Mouse (Mus musculus): Measurements from ENCODE around the gene Krtap5-2. TPM values are rescaled to one million over a fixed set of nuclear protein-coding genes. Genes with fewer than 3 reads are reported as not detected.
"Not testable (repeated sequence)": the region's sequence is repeated elsewhere in the genome, so short reads cannot be mapped to it uniquely, and the experiment has no call there.

Gene Krtap5-2
- total RNA-seq, 2 experiments from 2014 or later: not detected

- no peak for TF ChIP-seq CTCF (IDR thresholded peaks at IDR 0.05)
- no peak overlapping the region for H3K27ac ChIP-seq
- H3K4me3 ChIP-seq: no peak overlapping the region
- DNase-seq: no peak
- intact Hi-C loops (cut with DNase I): no loop called here
These were observed 16.4 kb downstream of the Krtap5-2 start for GRCm38 (mm10) chr7:142159366-142159765.

- DNase-seq; H3K27ac ChIP-seq; intact Hi-C loops (cut with DNase I); H3K4me3 ChIP-seq: not testable (repeated sequence)
These were observed 18.8 kb downstream of the Krtap5-2 start, which contains the start of gene Gm29735 for GRCm38 (mm10) chr7:142157013-142157412. Gene Gm29735, minus strand, starts transcription at chr7:142157113.

- no peak for TF ChIP-seq CTCF (IDR thresholded peaks at IDR 0.05)
- intact Hi-C loops (cut with DNase I): no loop called here
- no peak for DNase-seq
These were observed 20.5 kb downstream of the Krtap5-2 start for GRCm38 (mm10) chr7:142155308-142155707.

GRCm38 (mm10) chr7:142152191-142152590 lies 23.6 kb downstream of the Krtap5-2 start:
- no peak for DNase-seq
- Histone ChIP-seq H3K4me3 (no peak overlapping the region), H3K27ac (no peak overlapping the region)
- no peak for TF ChIP-seq CTCF (IDR thresholded peaks at IDR 0.05)
- intact Hi-C loops (cut with DNase I): no loop called here

More at GRCm38 (mm10) chr7:142155308-142155707, 20.5 kb downstream of the Krtap5-2 start:
- no peak overlapping the region for H3K4me3 ChIP-seq
- no peak overlapping the region for H3K27ac ChIP-seq

- no peak for DNase-seq
- no peak overlapping the region for H3K4me3 ChIP-seq
- intact Hi-C loops (cut with DNase I): loop anchor here (5.0 kb wide), 1 partner anchor 99 kb away; no protein-coding TSS in a partner anchor
- no peak overlapping the region for H3K27ac ChIP-seq
- TF ChIP-seq CTCF (IDR thresholded peaks at IDR 0.05): no peak
These were observed 27.2 kb downstream of the Krtap5-2 start for GRCm38 (mm10) chr7:142148633-142149032.

GRCm38 (mm10) chr7:142146033-142146432 lies 29.8 kb downstream of the Krtap5-2 start:
- Histone ChIP-seq H3K4me3 (no peak overlapping the region), H3K27ac (no peak overlapping the region)
- intact Hi-C loops (cut with DNase I): loop anchor here (2.0 to 5.0 kb wide), 2 partner anchors 101 to 139 kb away; no protein-coding TSS in a partner anchor
- peak; percentile 62 for TF ChIP-seq CTCF (IDR thresholded peaks at IDR 0.05)
- peak; percentile 36 for DNase-seq

- no peak overlapping the region for H3K4me3 ChIP-seq
- DNase-seq: no peak
- no peak for TF ChIP-seq CTCF (IDR thresholded peaks at IDR 0.05)
- intact Hi-C loops (cut with DNase I): loop anchor here (5.0 kb wide), 1 partner anchor 102 kb away; no protein-coding TSS in a partner anchor
- no peak overlapping the region for H3K27ac ChIP-seq
These were observed 30.3 kb downstream of the Krtap5-2 start for GRCm38 (mm10) chr7:142145413-142145940.

GRCm38 (mm10) chr7:142144507-142144906 lies 31.3 kb downstream of the Krtap5-2 start, which contains the start of gene Gm45337:
Gene Gm45337, minus strand, starts transcription at chr7:142144607.
- DNase-seq: no peak
- Histone ChIP-seq H3K4me3 (no peak within 1 kb of the TSS), H3K27ac (no peak within 1 kb of the TSS)
- intact Hi-C loops (cut with DNase I): no loop called here
- no peak for TF ChIP-seq CTCF (IDR thresholded peaks at IDR 0.05)

- DNase-seq; H3K4me3 ChIP-seq; intact Hi-C loops (cut with DNase I); H3K27ac ChIP-seq: not testable (repeated sequence)
These were observed 32.2 kb downstream of the Krtap5-2 start for GRCm38 (mm10) chr7:142143506-142144010.

- TF ChIP-seq CTCF (IDR thresholded peaks at IDR 0.05): no peak
- DNase-seq: no peak
- no peak overlapping the region for H3K4me3 ChIP-seq
- no peak overlapping the region for H3K27ac ChIP-seq
- intact Hi-C loops (cut with DNase I): no loop called here
These were observed 35.1 kb downstream of the Krtap5-2 start for GRCm38 (mm10) chr7:142140696-142141095.

GRCm38 (mm10) chr7:142135934-142136333 lies 39.9 kb downstream of the Krtap5-2 start, which contains the start of gene Gm39115:
Gene Gm39115, minus strand, starts transcription at chr7:142136034.
- intact Hi-C loops (cut with DNase I); H3K4me3 ChIP-seq; DNase-seq; H3K27ac ChIP-seq: not testable (repeated sequence)

GRCm38 (mm10) chr7:142134206-142134995 lies 41.4 kb downstream of the Krtap5-2 start:
- no peak for DNase-seq
- H3K27ac ChIP-seq: no peak overlapping the region
- intact Hi-C loops (cut with DNase I): no loop called here
- no peak overlapping the region for H3K4me3 ChIP-seq
- TF ChIP-seq CTCF (IDR thresholded peaks at IDR 0.05): peak; percentile 25; the same call in 1 of the 2 replicates

- no peak for TF ChIP-seq CTCF (IDR thresholded peaks at IDR 0.05)
- intact Hi-C loops (cut with DNase I): no loop called here
- no peak for DNase-seq
- H3K27ac ChIP-seq: no peak overlapping the region
- H3K4me3 ChIP-seq: no peak overlapping the region
These were observed 47.0 kb downstream of the Krtap5-2 start for GRCm38 (mm10) chr7:142128843-142129242.

Other genes with a start within 250 kb of the Krtap5-2 start
- under 1 TPM; 0.25 to 0.38 TPM for gene Brsk2, start 226.3 kb downstream of the Krtap5-2 start, total RNA-seq (2021)
- 10 to 100 TPM; 52.2 to 53.1 TPM for gene Mob2, start 114.9 kb downstream of the Krtap5-2 start, total RNA-seq (2021)
- 10 to 100 TPM; 20.5 to 44.4 TPM for gene Dusp8, start 80.2 kb downstream of the Krtap5-2 start, total RNA-seq (2021)
- gene Gm45618, start 55.3 kb downstream of the Krtap5-2 start, total RNA-seq (2021): not detected
- gene Gm39115, start 40.0 kb downstream of the Krtap5-2 start, total RNA-seq (2021): not detected
- not detected for gene Gm45337, start 31.4 kb downstream of the Krtap5-2 start, total RNA-seq (2021)
- not detected for gene Gm29735, start 18.9 kb downstream of the Krtap5-2 start, total RNA-seq (2021)
- not detected for gene Gm4553, start 10.3 kb downstream of the Krtap5-2 start, total RNA-seq (2021)
- not detected for gene Gm10153, start 14.4 kb upstream of the Krtap5-2 start, total RNA-seq (2021)
- gene Krtap5-3, start 25.4 kb upstream of the Krtap5-2 start, total RNA-seq (2021): not detected
- not detected for gene Gm7579, start 35.9 kb upstream of the Krtap5-2 start, total RNA-seq (2021)
- not detected for gene Krtap5-5, start 54.0 kb upstream of the Krtap5-2 start, total RNA-seq (2021)
- gene Gm40460, start 65.1 kb upstream of the Krtap5-2 start, total RNA-seq (2021): not detected
- gene Gm2431, start 82.3 kb upstream of the Krtap5-2 start, total RNA-seq (2021): not detected
- not detected for gene Gm4559, start 98.4 kb upstream of the Krtap5-2 start, total RNA-seq (2021)
- gene Krtap5-1, start 121.1 kb upstream of the Krtap5-2 start, total RNA-seq (2021): not detected
- gene Krtap5-4, start 127.5 kb upstream of the Krtap5-2 start, total RNA-seq (2021): not detected
- 1 to 10 TPM; 3.0 to 4.1 TPM for gene Ifitm10, start 197.7 kb upstream of the Krtap5-2 start, total RNA-seq (2021)
- gene Gm49369, start 206.7 kb upstream of the Krtap5-2 start, total RNA-seq (2021): 1 to 10 TPM; 1.5 to 1.8 TPM
- 100 to 1,000 TPM; 411 to 467 TPM for gene Ctsd, start 212.0 kb upstream of the Krtap5-2 start, total RNA-seq (2021)

Data from gastrocnemius, adult 2 months (tissue).